In genomic region chr15:12667760-12668520, GRCm38 (mm10) we compare ENCODE assay signal across 8 mouse cellular contexts.
DNase-seq lines count a peak whose midpoint lies in the region; ATAC-seq lines count a peak whose summit lies in the region.

No protein-coding gene starts in this region.

- H3K27ac ChIP-seq in heart, embryonic 13.5 days (replicated peaks), result no peak overlapping the region

- WGBS in heart, embryonic 13.5 days, result 33% methylated on average over 21 of the region's 21 CpGs

- H3K36me3 ChIP-seq in heart, embryonic 13.5 days, result 0 out of 2 replicates have a peak, but pooled peaks cover 11% of the 10 kb centered on the region

- H3K4me2 ChIP-seq in heart, embryonic 13.5 days, result peak overlapping the region; percentile 52

- no peaks in the 10 kb centered on the region for H3K9me3 ChIP-seq in heart, embryonic 13.5 days

- peaks cover 19% of the 10 kb centered on the region for H3K4me1 ChIP-seq in heart, embryonic 13.5 days

- H3K4me3 ChIP-seq in heart, embryonic 13.5 days, result no peak overlapping the region

- no peak for ATAC-seq in heart, embryonic 13.5 days (ENCODE audit: extremely low read depth, insufficient number of reproducible peaks, low FRiP score, low TSS enrichment)
- peak; percentile 69 for ATAC-seq in granulocyte monocyte progenitor cell, adult 5-6 weeks (replicated peaks; ENCODE audit: poor library complexity, severe bottlenecking)

- H3K9ac ChIP-seq in heart, embryonic 13.5 days, result peak overlapping the region; percentile 59; the same call in 1 of the 2 replicates

- no peak for DNase-seq in heart, postnatal 4 days
- peak; percentile 39 for DNase-seq in ES-CJ7 (ENCODE audit: low read depth, low spot score)
- DNase-seq in lung, postnatal 36 days, result peak; percentile 32
- DNase-seq in Muller cell, postnatal 12 days (ENCODE audit: inconsistent ontology term), result no peak
- no peak for DNase-seq in gastrocnemius, postnatal 10 days
- DNase-seq in frontal cortex, postnatal 10 days (ENCODE audit: low spot score in 2 of 2), result no peak

- H3K27me3 ChIP-seq in heart, embryonic 13.5 days (replicated peaks), result no peaks in the 10 kb centered on the region

Comparison
In these comparisons a context has a peak if more than half of its experiments do, and no peak if none do; other contexts are left out.
1. DNase-seq: peak in ES-CJ7 (single experiment) and lung, postnatal 36 days (single experiment); none in heart, postnatal 4 days (single experiment), Muller cell, postnatal 12 days (single experiment), gastrocnemius, postnatal 10 days (single experiment) and frontal cortex, postnatal 10 days (0 of 2).